Mouse (Mus musculus): ENCODE data around the gene Neurl4. TPM values are rescaled to one million over a fixed set of nuclear protein-coding genes. Genes with fewer than 3 reads are reported as not detected.
"Not testable (repeated sequence)": the region's sequence is repeated elsewhere in the genome, so short reads cannot be mapped to it uniquely, and the experiment has no call there.

Gene Neurl4
- total RNA-seq (2015; ENCODE audit: low replicate concordance) (8.6 and 8.8 TPM in 2 replicates), total RNA-seq (2017; ENCODE audit: low replicate concordance) (23.2 and 59.7 TPM in 2 replicates)

DNA sequence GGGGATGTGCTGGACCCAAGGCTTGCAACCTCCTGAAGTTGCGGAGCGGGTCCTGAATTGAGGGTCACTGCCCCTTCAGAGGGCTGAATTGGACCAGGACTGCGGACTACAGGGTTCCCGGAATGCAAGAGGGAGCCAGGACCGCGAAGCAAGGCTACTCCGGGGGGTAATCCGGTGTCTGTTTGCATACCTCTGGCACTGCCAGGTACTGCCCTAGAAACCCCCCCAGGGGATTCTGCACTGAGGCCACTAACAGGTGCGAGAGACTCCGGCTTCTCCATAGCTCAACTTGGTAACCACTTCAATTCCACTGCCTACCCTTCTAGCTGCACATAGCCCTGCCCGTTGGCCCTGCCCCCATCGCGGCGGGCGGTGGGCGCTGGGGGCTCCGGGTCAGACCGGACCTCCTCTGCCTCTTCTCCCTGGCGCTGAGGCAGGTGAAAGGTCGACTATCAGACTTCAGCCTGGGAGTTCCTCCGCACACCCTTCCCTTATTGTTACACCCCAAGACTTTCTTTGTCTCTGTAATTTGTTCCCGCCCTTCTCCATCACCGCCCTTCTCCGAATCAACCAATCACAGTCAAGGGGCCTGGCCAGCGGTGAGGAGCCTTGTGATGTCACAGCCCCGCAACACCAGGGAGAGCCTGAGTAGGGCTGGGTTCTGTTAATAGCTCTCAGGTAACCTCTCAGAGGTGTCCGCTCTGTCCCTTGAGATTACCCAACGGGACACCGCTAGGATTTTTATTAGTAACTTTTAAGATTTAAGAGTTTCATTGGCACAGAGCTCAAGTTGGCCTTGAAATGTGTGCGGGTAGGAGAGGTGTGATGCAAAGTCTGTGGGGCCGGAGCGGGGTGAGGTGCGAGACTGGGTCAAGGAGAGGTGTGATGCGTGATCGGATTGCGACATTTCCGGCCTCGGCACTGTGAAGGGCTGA, at the start of gene Neurl4, which contains the start of gene 2810408A11Rik:
Gene Neurl4 (plus strand): TSS at position 602 of the 935 bp plus-strand sequence.
Gene 2810408A11Rik (minus strand): TSS at position 517 of the 935 bp plus-strand sequence.
- peak; percentile 87 for ATAC-seq (replicated peaks; ENCODE audit: low FRiP score, poor library complexity, severe bottlenecking)

- ATAC-seq (replicated peaks; ENCODE audit: low FRiP score, poor library complexity, severe bottlenecking), result peak; percentile 86
Observed at GRCm38 (mm10) chr11:69853994-69854393, 46.9 kb upstream of the Neurl4 start.

DNA sequence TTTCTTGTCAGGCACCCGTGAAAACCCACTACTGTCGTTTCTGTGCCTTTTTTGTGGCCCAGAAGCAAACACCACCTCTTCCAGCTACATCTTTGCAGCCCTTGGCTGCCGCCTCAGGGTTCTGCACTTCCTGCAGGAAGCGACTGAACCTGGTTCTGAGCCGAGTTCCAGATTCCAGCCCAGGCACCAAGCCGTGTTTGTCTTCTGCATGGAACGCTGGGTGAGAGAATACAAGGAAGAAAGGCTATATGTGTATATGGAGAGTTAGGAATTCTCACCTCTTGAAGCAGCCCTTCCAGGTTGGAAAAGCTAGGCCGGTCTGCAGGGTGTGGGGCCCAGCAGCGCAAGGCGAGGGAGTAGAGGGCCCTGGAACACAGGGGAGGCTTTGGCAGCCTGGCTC, 46.2 kb upstream of the Neurl4 start:
- 0 out of 2 replicates have a peak, but pooled peaks have one; percentile 7 for ATAC-seq (replicated peaks; ENCODE audit: low FRiP score, poor library complexity, severe bottlenecking)

DNA sequence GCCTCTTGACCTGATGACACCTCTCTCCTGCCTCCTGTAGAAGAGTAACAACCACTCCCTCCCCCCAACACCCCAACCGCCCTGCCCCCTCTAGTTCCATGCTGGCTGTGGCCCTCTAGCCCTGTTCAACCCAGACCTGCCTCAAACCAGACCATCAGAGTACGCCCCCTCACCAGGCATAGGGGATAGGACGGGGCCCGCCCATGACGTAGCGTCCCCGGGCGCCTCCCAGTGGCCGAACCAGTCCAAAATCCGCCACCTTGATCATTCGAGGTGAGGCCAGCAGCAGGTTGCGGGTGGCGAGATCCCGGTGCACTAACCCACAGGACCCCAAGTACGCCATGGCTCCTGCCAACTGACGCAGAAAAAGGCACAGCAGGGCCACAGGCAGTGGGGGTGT, 45.5 kb upstream of the Neurl4 start:
- ATAC-seq (replicated peaks; ENCODE audit: low FRiP score, poor library complexity, severe bottlenecking), result peak; percentile 61

DNA sequence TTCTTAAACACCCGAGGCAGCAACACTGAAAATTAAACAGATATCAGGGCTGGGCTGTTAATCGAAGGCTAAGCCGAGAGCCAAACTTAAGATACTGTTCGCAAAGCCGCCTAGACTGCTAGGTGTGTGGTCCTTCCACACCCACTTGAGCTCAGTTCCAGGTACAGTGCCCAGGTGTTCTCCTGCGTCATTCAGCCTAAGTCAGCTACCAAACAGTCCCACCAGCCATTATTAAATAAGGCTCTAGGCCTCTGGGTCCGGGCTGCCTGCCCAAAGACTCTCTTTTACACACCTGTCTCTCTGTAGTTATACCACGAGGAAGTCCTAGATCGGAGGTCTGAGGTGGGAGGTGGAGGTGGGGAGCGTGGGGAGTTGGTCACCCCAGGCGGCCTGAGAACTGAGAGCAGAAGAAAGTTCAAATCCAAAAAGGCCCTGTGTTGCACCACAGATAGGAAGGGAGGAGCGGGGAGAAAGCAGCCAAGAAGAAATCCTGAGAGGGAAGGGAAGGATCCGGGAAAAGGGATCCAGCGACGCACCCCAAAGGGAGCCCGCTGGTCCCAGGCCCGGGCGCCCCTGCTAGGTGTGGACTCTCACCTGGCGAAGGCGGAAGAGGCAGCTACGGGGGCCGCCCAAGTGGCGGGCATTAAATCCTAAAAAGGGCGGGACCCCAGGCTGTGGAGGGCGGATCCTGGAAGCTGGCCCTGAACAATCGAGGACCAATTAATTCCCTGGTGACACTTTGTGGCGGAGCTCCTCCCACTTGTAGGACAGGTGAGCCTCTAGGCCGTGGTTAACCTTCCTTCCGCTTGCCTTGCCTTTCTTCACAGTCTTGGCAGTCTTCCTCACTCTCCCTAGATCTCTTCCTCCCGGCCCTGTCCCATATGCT, 42.5 kb upstream of the Neurl4 start, which contains the start of gene Tnk1:
Gene Tnk1 (minus strand): TSS at position 618 of the 886 bp plus-strand sequence.
- ATAC-seq (replicated peaks; ENCODE audit: low FRiP score, poor library complexity, severe bottlenecking), result no peak

GRCm38 (mm10) chr11:69863729-69864128, 37.1 kb upstream of the Neurl4 start:
- ATAC-seq (replicated peaks; ENCODE audit: low FRiP score, poor library complexity, severe bottlenecking), result not testable (repeated sequence)

- ATAC-seq (replicated peaks; ENCODE audit: low FRiP score, poor library complexity, severe bottlenecking), result peak; percentile 81
Observed at GRCm38 (mm10) chr11:69864138-69864860, 36.6 kb upstream of the Neurl4 start.

DNA sequence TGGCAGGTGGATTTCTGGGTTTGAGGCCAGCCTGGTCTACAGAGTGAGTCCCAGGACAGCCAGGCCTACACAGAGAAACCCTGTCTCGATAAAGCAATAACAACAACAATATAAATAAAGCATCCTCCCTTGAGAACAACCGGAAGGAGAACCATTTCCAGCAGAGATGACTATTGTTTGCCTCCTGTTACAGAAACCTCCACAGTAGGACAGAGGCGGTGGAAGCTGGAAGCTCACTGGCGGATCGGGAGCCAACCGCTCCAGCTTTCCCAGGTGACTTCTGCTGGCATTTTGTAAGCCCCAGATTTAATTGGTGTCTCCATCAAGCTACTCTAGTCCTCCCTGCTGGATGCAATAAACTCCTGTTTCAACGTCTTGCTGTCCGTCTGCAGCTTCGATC, 35.3 kb upstream of the Neurl4 start:
- no peak for ATAC-seq (replicated peaks; ENCODE audit: low FRiP score, poor library complexity, severe bottlenecking)

DNA sequence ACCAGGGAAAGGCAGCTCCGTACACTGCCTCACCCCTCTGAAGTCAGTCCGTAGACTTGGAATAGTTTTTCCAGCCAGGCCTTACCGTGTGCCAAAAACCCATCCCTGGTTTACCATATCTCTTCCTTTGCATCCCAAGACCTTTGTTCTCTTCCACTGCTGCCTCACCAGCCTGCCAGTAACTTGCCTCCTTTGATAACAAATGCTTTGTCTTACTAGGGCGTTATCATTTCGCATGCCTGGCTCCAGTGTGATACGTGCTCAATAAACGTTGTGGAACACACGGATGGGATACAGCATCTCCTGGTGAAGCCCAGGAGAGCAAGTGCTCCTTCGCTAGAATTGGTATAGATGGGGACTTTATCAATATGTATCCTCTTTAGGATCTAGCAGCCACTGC, 33.5 kb upstream of the Neurl4 start:
- no peak for ATAC-seq (replicated peaks; ENCODE audit: low FRiP score, poor library complexity, severe bottlenecking)

DNA sequence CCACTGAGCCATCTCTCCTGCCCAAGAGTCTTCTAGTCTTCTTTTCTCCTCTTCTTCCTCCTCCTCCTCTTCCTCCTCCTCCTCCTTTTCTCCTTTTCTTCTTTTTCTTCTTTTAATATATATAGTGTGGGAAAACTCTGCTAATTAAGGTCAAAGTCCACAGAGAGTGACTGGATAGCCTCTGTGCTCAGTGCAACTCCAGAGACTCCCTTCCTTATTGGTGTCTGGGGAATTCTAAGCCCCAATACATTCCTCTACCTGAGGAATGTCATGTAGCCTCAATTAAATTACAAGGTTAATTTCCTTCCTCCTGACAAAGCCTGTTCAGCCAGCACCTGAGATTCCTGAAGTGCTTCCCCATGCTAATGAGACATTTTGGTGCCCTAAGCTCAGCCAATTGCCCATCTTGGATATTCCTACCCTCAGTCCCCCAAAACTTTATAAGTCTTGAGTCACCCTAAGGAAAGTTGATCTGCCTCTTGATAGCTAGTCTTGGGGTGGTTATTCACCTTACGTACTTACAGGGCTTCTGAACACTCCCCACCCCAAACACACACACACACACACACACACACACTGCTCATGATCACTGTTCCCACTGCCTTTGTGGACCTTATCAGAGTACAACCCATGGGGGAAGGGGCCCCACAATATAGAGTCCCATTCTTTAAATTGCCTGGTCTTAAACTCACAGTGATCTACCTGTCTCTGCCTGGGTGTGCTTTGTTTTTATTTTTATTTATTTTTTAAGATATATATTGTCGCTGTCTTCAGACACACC, 30.4 kb upstream of the Neurl4 start:
- no peak for ATAC-seq (replicated peaks; ENCODE audit: low FRiP score, poor library complexity, severe bottlenecking)

DNA sequence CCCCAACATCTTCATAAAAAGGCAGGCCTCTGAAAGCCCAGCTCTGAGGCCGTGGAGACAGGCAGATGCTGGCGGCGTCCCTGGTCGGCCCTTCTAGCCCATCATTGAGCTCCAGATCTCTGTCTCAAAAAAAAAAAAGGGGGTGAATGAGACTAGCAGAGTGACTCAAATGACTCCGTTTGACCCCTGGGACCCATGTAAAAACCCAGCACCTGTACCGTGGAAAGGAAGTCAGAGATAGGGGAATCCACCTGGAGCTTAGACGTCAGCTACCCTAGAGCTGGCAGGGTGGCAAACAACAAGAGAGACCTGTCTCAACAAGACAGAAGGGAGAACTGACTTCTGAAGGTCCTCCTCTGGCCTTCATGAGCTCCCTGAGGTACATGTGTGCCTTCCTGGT, 29.1 kb upstream of the Neurl4 start:
- no peak for ATAC-seq (replicated peaks; ENCODE audit: low FRiP score, poor library complexity, severe bottlenecking)

DNA sequence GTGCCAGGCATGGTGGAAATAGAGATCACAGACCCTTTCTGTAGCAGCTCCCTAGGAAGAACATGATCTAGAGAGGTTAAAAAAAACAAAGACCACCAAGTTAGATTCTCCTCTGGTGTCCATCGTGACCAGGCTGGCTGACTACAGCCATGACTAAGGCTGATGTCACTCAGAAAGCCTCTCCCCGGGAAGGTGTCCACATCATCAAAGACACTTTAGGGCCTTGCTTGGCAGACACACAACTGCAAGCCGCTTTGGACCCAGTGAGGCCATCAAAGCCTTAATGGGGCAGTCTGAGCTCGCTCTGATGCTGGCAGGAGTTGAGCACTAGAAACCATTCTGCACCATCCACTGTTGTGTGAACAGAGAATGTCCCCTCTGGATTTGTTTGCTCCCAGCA, 28.4 kb upstream of the Neurl4 start:
- ATAC-seq (replicated peaks; ENCODE audit: low FRiP score, poor library complexity, severe bottlenecking), result no peak

DNA sequence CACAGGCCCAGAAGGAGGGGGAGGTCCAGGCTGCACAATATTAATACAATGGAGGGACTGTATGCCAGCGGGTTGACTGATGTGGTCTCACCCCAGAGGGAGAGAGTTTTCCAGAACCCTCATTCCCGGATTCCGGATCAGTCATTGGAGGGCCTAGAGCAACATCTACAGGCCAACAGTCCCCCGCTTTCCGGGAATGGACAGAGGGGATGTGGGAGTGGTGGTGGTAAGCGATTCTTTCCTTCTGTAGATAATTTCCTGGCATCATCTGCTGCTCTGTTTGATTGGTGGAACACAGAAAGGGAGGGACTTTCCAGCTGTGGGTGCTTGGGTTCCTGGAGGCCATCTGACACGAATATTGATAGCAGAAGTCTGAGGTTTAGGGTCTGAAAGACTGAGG, 24.7 kb upstream of the Neurl4 start:
- no peak for ATAC-seq (replicated peaks; ENCODE audit: low FRiP score, poor library complexity, severe bottlenecking)

DNA sequence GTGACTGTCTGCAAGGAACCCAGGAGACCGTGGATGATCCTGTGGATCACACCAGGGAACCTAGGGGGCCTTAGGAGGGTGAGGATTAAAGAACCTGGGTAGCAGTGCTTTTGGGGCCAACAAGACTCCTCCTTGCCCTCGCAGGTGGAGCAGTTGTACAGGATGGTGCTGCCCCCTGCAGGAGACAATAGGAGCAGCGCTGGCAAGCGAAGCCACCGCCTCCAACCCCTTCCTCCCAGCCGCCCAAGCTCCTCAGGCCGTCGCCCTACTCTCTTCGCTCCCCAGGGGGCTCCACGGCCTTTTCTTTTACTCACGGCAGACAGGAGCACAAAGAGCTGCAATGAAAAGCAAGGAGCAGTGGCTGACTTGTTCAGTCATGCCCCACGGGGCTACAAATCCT, 24.0 kb upstream of the Neurl4 start:
- peak; percentile 78 for ATAC-seq (replicated peaks; ENCODE audit: low FRiP score, poor library complexity, severe bottlenecking)

- ATAC-seq (replicated peaks; ENCODE audit: low FRiP score, poor library complexity, severe bottlenecking), result no peak
Observed at GRCm38 (mm10) chr11:69877878-69878277, 23.0 kb upstream of the Neurl4 start, which contains the start of gene Tmem95. Gene Tmem95, minus strand, starts transcription at chr11:69878018.

GRCm38 (mm10) chr11:69878399-69878798, 22.5 kb upstream of the Neurl4 start:
- ATAC-seq (replicated peaks; ENCODE audit: low FRiP score, poor library complexity, severe bottlenecking), result no peak

DNA sequence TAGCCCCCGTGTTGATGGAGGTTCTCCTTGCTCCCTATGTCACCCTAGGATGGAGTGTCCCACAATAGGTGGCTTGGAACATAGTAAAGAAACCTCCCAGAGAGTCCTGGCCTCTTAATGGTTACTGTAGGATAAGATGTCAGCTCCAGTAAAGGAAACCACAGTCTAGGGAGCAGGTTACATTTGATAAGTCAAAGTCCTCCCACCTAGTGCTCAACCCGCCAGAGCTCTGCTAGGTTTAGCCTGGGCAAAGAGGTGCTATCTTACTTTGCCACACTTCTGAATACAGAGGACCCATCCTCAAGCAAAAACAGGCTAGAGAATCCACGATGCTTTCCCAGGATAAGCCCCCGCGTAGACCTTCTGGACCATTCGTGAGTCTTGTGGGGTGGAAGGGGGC, 21.9 kb upstream of the Neurl4 start:
- no peak for ATAC-seq (replicated peaks; ENCODE audit: low FRiP score, poor library complexity, severe bottlenecking)

DNA sequence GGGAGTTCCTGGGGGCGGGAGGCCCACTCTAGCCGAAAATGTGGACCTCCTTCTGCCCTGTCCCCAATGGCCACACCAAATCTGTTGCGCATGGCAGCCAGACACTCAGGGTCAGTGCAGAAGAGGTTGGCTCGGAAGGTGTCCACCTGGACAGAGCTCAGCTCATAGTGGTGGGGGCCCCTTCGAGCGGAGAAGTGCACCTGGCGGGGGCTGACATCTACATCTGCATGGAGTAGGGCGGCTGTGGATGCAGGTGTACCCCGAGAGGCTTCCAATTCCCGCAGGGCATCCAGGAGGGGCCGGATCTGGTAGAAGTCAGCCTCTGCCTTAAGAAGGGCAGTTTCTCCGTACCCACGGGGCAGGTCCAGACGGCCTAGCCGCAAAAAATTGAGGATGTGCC, 21.2 kb upstream of the Neurl4 start:
- no peak for ATAC-seq (replicated peaks; ENCODE audit: low FRiP score, poor library complexity, severe bottlenecking)

DNA sequence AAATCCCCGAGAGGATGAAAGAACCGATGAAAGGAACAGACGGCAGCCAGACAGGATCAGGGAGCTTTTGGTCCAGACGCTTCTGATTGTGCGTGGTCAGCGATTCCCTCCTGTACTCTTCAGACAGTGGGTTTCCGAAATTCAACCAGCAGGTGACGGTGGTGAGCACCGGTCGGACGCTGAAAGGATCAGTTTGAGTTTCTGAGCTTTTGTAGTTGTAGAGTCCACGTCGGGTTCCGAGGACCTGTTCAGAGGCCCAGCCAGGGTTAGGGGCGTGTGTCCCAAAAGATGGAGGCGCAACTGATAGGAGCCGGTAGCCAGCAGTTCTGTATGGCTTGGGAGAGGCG, 20.4 kb upstream of the Neurl4 start:
- peak; percentile 66 for ATAC-seq (replicated peaks; ENCODE audit: low FRiP score, poor library complexity, severe bottlenecking)
